Mouse (Mus musculus) testis, adult 2 months (tissue): ENCODE data around the gene Btbd11.
"Not testable (repeated sequence)": the region's sequence is repeated elsewhere in the genome, so short reads cannot be mapped to it uniquely, and the experiment has no call there.

Experiments
- CTCF ChIP-seq: fragments of 200-500 bp; IDR thresholded peaks from 2 replicates; pipeline ENCODE4 v1.5.1; 2012; ENCODE audit warnings: low read depth, mild to moderate bottlenecking, inconsistent platforms, low read length, moderate library complexity; ENCODE audit not compliant: control insufficient read depth, insufficient read depth, insufficient replicate concordance
- POLR2A ChIP-seq: fragments of 200-500 bp; IDR thresholded peaks from 2 replicates; pipeline ENCODE4 v1.6.1; 2012; ENCODE audit warnings: low read depth, mild to moderate bottlenecking, inconsistent platforms, low read length, moderate library complexity; ENCODE audit not compliant: control insufficient read depth

DNA sequence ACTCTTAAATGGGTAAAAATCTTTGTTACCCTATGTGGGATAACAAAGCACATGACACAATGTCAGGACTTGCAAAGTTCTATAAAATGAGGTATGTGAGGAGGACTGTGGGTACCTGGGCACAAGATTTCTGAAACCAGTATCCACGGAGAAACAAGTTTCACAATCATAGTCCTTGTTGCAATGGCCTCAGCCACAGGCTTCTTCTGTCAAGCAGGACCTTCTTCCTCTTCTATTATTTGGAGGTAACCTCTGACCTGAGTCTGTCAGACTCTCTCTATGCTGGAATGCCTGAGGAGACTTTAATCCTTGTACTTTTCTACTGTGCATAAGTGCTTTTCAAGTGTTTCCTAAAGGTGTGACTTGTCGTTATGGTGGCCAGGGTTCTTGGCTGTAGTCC lies 307.8 kb downstream of the Btbd11 start:
- TF ChIP-seq CTCF, POLR2A: not testable (repeated sequence)
